Mouse (Mus musculus): ENCODE results near the gene Utp15. TPM values are rescaled to one million over a fixed set of nuclear protein-coding genes. Genes with fewer than 3 reads are reported as not detected.

Gene Utp15
- polyA plus RNA-seq, 1 experiment from 2014 or later = 19.9 TPM

GRCm38 (mm10) chr13:98241531-98242282 lies 21.1 kb downstream of the Utp15 start:
- Histone ChIP-seq H3K27me3 (ENCODE audit: insufficient read depth, low read length) (no peaks in the 10 kb centered on the region), H3K9ac (ENCODE audit: low read depth, low read length) (no peak overlapping the region), H3K36me3 (ENCODE audit: insufficient read depth, low read length) (no peaks in the 10 kb centered on the region), H3K27ac (no peak overlapping the region), H3K9me3 (replicated peaks; ENCODE audit: low read length) (no peaks in the 10 kb centered on the region), H3K4me2 (ENCODE audit: low read length) (no peak overlapping the region), H3K4me1 (replicated peaks; ENCODE audit: insufficient read depth, low read length) (no peaks in the 10 kb centered on the region), H3K4me3 (replicated peaks; ENCODE audit: low read depth, low read length) (no peak overlapping the region)
- WGBS = 58% methylated on average over 9 of the region's 9 CpGs
- ATAC-seq (replicated peaks; ENCODE audit: low FRiP score, low read depth) (no peak), DNase-seq (ENCODE audit: low spot score) (no peak)
- TF ChIP-seq CTCF (IDR thresholded peaks at IDR 0.05; ENCODE audit: low read depth) = no peak

DNA sequence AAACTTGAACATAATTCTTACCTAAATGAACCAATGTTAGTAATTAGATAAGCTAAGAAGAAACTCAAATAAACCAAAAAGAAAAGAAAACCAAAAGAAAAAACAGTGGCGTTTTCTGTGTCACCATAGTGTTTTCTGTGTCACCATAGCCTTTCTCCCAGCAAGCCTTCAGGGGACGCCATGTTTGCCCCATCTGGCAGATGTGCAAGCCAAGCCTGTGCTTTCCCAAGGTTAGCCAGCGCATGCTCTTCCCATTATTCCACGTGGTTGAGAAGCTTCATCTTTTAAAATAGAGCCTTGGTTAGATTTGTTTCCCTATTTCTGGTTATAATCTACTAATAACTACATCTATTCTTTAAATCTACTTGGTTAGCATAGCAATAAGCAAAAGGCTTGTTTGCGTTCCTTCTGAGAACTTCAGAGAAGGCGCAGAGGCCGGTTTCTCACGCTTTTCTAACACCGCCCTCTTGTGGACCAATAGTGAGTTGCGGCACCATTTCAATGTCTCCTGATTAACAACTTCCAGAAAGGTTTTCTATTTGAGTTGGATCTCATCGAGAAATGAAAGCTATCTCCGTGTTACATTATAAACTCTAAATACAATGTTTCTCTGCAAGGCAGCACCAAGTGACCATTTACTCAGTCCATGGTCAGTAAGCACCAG lies 22.7 kb downstream of the Utp15 start:
- ATAC-seq (replicated peaks; ENCODE audit: low FRiP score, low read depth) (no peak), DNase-seq (ENCODE audit: low spot score) (peak; percentile 79)
- no peak overlapping the region for H3K9ac ChIP-seq (ENCODE audit: low read depth, low read length)
- H3K36me3 ChIP-seq (ENCODE audit: insufficient read depth, low read length) = no peaks in the 10 kb centered on the region
- no peak overlapping the region for H3K4me2 ChIP-seq (ENCODE audit: low read length)
- no peak overlapping the region for H3K27ac ChIP-seq
- no peaks in the 10 kb centered on the region for H3K27me3 ChIP-seq (ENCODE audit: insufficient read depth, low read length)
- H3K4me1 ChIP-seq (replicated peaks; ENCODE audit: insufficient read depth, low read length) = no peaks in the 10 kb centered on the region
- 16% methylated on average over 12 of the region's 12 CpGs for WGBS
- no peaks in the 10 kb centered on the region for H3K9me3 ChIP-seq (replicated peaks; ENCODE audit: low read length)
- no peak overlapping the region for H3K4me3 ChIP-seq (replicated peaks; ENCODE audit: low read depth, low read length)
- peak; percentile 91 for TF ChIP-seq CTCF (IDR thresholded peaks at IDR 0.05; ENCODE audit: low read depth)

DNA sequence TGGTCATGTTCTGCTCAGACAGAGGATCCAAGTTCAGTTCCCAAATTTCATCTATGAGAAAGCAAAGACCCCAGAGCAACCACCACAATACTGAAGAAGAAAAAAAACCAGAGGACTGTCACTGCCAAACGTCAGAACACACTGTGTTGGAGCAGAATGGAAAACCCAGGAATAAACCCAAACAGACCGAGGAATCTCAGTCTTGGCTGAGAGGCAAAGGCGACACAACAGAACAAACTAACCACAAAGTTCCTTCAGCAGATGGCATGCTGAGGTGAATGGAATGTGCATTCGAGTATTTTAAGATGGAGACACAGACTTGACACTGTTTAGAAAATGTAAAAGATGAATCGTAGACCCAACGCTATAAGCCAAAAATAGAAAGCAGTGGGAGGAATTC lies 27.4 kb downstream of the Utp15 start:
- ATAC-seq (replicated peaks; ENCODE audit: low FRiP score, low read depth) (no peak), DNase-seq (ENCODE audit: low spot score) (no peak)
- WGBS = 67% methylated on average over 6 of the region's 6 CpGs
- no peak overlapping the region for H3K27ac ChIP-seq
- TF ChIP-seq CTCF (IDR thresholded peaks at IDR 0.05; ENCODE audit: low read depth) = no peak
- H3K9ac ChIP-seq (ENCODE audit: low read depth, low read length) = no peak overlapping the region
- no peaks in the 10 kb centered on the region for H3K9me3 ChIP-seq (replicated peaks; ENCODE audit: low read length)
- no peak overlapping the region for H3K4me3 ChIP-seq (replicated peaks; ENCODE audit: low read depth, low read length)
- no peaks in the 10 kb centered on the region for H3K4me1 ChIP-seq (replicated peaks; ENCODE audit: insufficient read depth, low read length)
- H3K4me2 ChIP-seq (ENCODE audit: low read length) = no peak overlapping the region
- H3K27me3 ChIP-seq (ENCODE audit: insufficient read depth, low read length) = no peaks in the 10 kb centered on the region
- no peaks in the 10 kb centered on the region for H3K36me3 ChIP-seq (ENCODE audit: insufficient read depth, low read length)

- 97% methylated on average over 1 of the region's 1 CpGs for WGBS
- Histone ChIP-seq H3K27me3 (ENCODE audit: insufficient read depth, low read length) (no peaks in the 10 kb centered on the region), H3K4me1 (replicated peaks; ENCODE audit: insufficient read depth, low read length) (no peaks in the 10 kb centered on the region), H3K4me3 (replicated peaks; ENCODE audit: low read depth, low read length) (no peak overlapping the region), H3K27ac (no peak overlapping the region), H3K36me3 (ENCODE audit: insufficient read depth, low read length) (no peaks in the 10 kb centered on the region), H3K9me3 (replicated peaks; ENCODE audit: low read length) (no peaks in the 10 kb centered on the region), H3K4me2 (ENCODE audit: low read length) (no peak overlapping the region), H3K9ac (ENCODE audit: low read depth, low read length) (no peak overlapping the region)
- ATAC-seq (replicated peaks; ENCODE audit: low FRiP score, low read depth) (no peak), DNase-seq (ENCODE audit: low spot score) (no peak)
- no peak for TF ChIP-seq CTCF (IDR thresholded peaks at IDR 0.05; ENCODE audit: low read depth)
Measured at GRCm38 (mm10) chr13:98230511-98230910, 32.3 kb downstream of the Utp15 start.

DNA sequence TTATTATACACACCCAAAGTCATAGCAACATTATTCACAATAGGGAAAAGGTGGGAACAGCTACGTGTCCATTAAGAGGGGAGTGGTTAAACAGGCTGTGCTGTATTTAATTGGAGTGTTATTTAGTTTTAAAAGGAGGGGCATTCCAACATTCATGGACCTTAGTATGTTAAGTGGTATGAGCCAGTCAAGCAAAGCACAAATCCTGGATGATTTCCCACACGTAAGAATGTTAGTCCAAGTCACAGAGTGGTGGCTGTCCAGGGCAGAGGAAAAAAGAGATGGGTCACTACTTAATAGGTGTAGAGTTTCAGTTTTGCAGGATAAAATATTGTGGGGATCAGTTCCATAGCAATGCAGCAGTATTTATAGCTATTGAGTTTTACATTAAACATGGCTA lies 36.6 kb downstream of the Utp15 start:
- Histone ChIP-seq H3K4me2 (ENCODE audit: low read length) (no peak overlapping the region), H3K4me1 (replicated peaks; ENCODE audit: insufficient read depth, low read length) (no peaks in the 10 kb centered on the region), H3K9ac (ENCODE audit: low read depth, low read length) (no peak overlapping the region), H3K36me3 (ENCODE audit: insufficient read depth, low read length) (no peaks in the 10 kb centered on the region), H3K9me3 (replicated peaks; ENCODE audit: low read length) (no peaks in the 10 kb centered on the region), H3K27me3 (ENCODE audit: insufficient read depth, low read length) (no peaks in the 10 kb centered on the region), H3K4me3 (replicated peaks; ENCODE audit: low read depth, low read length) (no peak overlapping the region), H3K27ac (no peak overlapping the region)
- no peak for TF ChIP-seq CTCF (IDR thresholded peaks at IDR 0.05; ENCODE audit: low read depth)
- 50% methylated on average over 2 of the region's 2 CpGs for WGBS
- no peak for DNase-seq (ENCODE audit: low spot score)
- ATAC-seq (replicated peaks; ENCODE audit: low FRiP score, low read depth) = no peak

GRCm38 (mm10) chr13:98222848-98223247 lies 40.0 kb downstream of the Utp15 start:
- Histone ChIP-seq H3K9ac (ENCODE audit: low read depth, low read length) (no peak overlapping the region), H3K27ac (no peak overlapping the region), H3K9me3 (replicated peaks; ENCODE audit: low read length) (no peaks in the 10 kb centered on the region), H3K27me3 (ENCODE audit: insufficient read depth, low read length) (no peaks in the 10 kb centered on the region), H3K36me3 (ENCODE audit: insufficient read depth, low read length) (no peaks in the 10 kb centered on the region), H3K4me1 (replicated peaks; ENCODE audit: insufficient read depth, low read length) (no peaks in the 10 kb centered on the region), H3K4me2 (ENCODE audit: low read length) (peak overlapping the region; percentile 25; the same call in 1 of the 2 replicates), H3K4me3 (replicated peaks; ENCODE audit: low read depth, low read length) (no peak overlapping the region)
- no peak for ATAC-seq (replicated peaks; ENCODE audit: low FRiP score, low read depth)
- peak; percentile 66 for DNase-seq (ENCODE audit: low spot score)
- 25% methylated on average over 12 of the region's 12 CpGs for WGBS
- TF ChIP-seq CTCF (IDR thresholded peaks at IDR 0.05; ENCODE audit: low read depth) = peak; percentile 91

All from kidney, postnatal 0 days (tissue).